Mouse (Mus musculus): ENCODE measurements around the gene Prpf8. TPM values are rescaled to one million over a fixed set of nuclear protein-coding genes. Genes with fewer than 3 reads are reported as not detected.
A peak's percentile ranks its signal among the peaks of the same experiment; 100 is the strongest.

Prpf8 gene
- polyA plus RNA-seq, 1 experiment from 2014 or later = 43.8 TPM

DNA sequence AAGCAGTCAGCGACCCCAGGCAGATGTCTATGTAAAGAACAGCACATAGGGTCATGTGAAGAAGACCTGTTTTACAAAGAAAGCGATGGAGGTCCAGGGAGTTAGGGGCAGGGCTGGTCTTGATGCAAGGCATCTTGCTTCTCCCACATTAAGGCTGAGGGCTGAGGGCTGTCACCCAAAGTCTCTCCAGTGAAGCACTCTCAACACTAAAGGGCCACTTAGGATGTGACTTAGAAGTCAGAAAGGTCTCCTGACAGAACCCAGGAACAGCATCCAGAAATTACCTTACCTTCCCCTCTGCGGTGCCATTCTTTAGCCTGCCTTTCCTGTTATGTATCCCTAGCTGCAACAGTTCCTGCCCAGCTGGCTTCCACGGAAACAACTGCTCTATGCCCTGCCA is 35.0 kb downstream of the Prpf8 start:
- ATAC-seq (ENCODE audit: insufficient read depth, low FRiP score) = no peak
- H3K4me3 ChIP-seq (replicated peaks; ENCODE audit: low read length) = no peak overlapping the region
- 81% methylated on average over 4 of the region's 4 CpGs for WGBS

DNA sequence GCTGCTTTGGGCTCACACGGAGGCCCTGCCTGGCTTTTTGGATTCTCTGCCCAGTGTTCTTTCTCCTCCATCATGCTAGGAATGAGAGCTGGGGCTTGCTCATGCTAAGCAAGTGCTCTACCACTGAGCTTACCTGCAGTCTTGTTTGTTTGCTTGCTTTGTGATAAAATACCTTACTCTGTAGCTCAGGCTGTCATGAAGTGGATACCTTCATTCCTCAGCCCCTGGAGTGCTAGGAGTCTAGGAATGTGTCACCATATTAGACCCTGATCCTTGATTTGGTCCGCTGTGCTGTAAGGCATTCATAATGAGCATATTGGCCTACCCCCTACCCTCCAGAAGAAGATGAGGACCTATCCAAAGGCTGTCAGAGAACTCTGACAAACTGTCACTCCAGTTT is 36.2 kb downstream of the Prpf8 start:
- no peak overlapping the region for H3K4me3 ChIP-seq (replicated peaks; ENCODE audit: low read length)
- WGBS = 81% methylated on average over 2 of the region's 2 CpGs

More for the DNA sequence above, 35.0 kb downstream of the Prpf8 start:
- Histone ChIP-seq H3K36me3 (ENCODE audit: control insufficient read depth, insufficient read depth, low read length) (no peaks in the 10 kb centered on the region), H3K27ac (ENCODE audit: low read length) (no peak overlapping the region), H3K4me2 (ENCODE audit: low read depth, low read length) (no peak overlapping the region), H3K9ac (ENCODE audit: low read length) (no peak overlapping the region), H3K27me3 (ENCODE audit: control insufficient read depth, insufficient read depth, low read length) (no peaks in the 10 kb centered on the region), H3K4me1 (ENCODE audit: control insufficient read depth, insufficient read depth, low read length) (no peaks in the 10 kb centered on the region), H3K9me3 (replicated peaks; ENCODE audit: control insufficient read depth, low read length) (no peaks in the 10 kb centered on the region)

DNA sequence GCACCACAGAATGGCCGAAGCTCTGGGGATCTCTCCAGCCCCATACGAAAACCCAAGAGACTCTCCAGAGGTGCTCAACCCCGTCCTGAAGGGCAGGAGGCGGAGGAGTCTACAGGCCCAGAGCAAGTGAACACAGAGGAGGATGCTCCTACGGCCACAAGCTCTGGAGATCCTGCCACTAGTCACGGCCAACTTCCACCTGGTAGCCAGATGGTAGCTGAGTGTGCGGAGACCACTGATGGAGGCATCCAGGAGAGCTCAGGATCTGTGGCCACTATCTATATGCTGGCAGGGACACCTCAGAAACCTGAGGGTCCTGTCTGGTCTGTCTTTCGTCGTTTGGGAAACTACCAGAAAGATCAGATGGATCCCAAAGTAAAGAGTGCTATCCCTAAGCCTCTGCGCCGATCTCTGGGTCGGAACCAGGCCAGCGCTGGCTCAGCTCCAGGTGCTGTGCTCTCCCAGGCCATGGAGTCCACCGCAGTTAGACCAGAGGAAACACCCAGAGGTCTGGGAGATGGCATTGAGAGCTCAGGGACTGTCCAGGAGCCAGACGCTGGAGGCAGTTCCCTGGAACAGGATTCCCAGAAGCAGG is 39.0 kb downstream of the Prpf8 start:
- Histone ChIP-seq H3K4me3 (replicated peaks; ENCODE audit: low read length) (no peak overlapping the region), H3K27ac (ENCODE audit: low read length) (no peak overlapping the region), H3K4me1 (ENCODE audit: control insufficient read depth, insufficient read depth, low read length) (no peaks in the 10 kb centered on the region), H3K9me3 (replicated peaks; ENCODE audit: control insufficient read depth, low read length) (no peaks in the 10 kb centered on the region), H3K36me3 (ENCODE audit: control insufficient read depth, insufficient read depth, low read length) (no peaks in the 10 kb centered on the region), H3K9ac (ENCODE audit: low read length) (no peak overlapping the region), H3K4me2 (ENCODE audit: low read depth, low read length) (no peak overlapping the region), H3K27me3 (ENCODE audit: control insufficient read depth, insufficient read depth, low read length) (no peaks in the 10 kb centered on the region)
- 85% methylated on average over 15 of the region's 15 CpGs for WGBS
- ATAC-seq (ENCODE audit: insufficient read depth, low FRiP score) = no peak

More for the DNA sequence above, 36.2 kb downstream of the Prpf8 start:
- Histone ChIP-seq H3K9ac (ENCODE audit: low read length) (no peak overlapping the region), H3K4me1 (ENCODE audit: control insufficient read depth, insufficient read depth, low read length) (no peaks in the 10 kb centered on the region), H3K4me2 (ENCODE audit: low read depth, low read length) (no peak overlapping the region), H3K27me3 (ENCODE audit: control insufficient read depth, insufficient read depth, low read length) (no peaks in the 10 kb centered on the region), H3K9me3 (replicated peaks; ENCODE audit: control insufficient read depth, low read length) (no peaks in the 10 kb centered on the region), H3K27ac (ENCODE audit: low read length) (no peak overlapping the region), H3K36me3 (ENCODE audit: control insufficient read depth, insufficient read depth, low read length) (no peaks in the 10 kb centered on the region)
- ATAC-seq (ENCODE audit: insufficient read depth, low FRiP score) = no peak

DNA sequence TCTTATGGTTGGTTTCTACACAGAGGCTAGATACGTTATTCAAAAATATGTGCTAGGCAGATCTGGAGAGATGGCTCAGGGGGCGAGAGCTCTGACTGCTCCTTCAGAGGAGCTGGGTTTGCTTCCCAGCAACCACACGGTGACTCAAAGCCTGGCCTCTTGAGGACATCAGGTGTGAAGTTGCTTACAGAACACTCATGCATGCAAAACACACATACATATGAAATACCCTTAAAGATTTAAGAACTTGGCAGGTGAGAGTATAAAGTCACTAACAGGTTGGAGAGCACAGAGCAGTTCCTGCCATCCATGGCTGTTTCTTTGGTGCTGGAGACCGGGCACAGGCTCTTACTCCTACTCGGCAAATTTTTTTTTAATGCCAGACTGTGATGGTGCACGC is 40.3 kb downstream of the Prpf8 start:
- Histone ChIP-seq H3K9ac (ENCODE audit: low read length) (no peak overlapping the region), H3K4me3 (replicated peaks; ENCODE audit: low read length) (no peak overlapping the region), H3K4me2 (ENCODE audit: low read depth, low read length) (no peak overlapping the region), H3K9me3 (replicated peaks; ENCODE audit: control insufficient read depth, low read length) (no peaks in the 10 kb centered on the region), H3K4me1 (ENCODE audit: control insufficient read depth, insufficient read depth, low read length) (no peaks in the 10 kb centered on the region), H3K27me3 (ENCODE audit: control insufficient read depth, insufficient read depth, low read length) (no peaks in the 10 kb centered on the region), H3K36me3 (ENCODE audit: control insufficient read depth, insufficient read depth, low read length) (no peaks in the 10 kb centered on the region), H3K27ac (ENCODE audit: low read length) (no peak overlapping the region)
- WGBS = 85% methylated on average over 6 of the region's 6 CpGs
- no peak for ATAC-seq (ENCODE audit: insufficient read depth, low FRiP score)

DNA sequence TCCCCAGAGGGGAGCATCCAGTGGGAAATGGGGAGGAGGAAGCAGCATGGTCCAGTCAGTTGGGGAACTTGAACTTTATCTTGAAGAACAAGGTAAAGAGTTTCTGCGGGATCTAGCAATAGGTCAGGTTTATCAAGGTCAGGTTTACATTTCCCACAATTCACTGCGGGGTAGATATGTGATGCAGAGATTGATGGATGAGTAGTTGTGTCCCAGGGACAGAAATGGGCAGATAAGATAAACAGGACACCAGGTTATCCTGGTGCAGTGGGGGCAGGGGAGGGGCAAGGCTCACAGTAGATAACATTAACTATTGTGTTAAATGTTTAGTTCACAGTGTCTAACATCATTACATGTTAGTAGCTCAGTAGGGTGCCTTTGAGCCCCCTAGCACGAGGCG is 43.2 kb downstream of the Prpf8 start:
- ATAC-seq (ENCODE audit: insufficient read depth, low FRiP score) = no peak
- no peaks in the 10 kb centered on the region for H3K36me3 ChIP-seq (ENCODE audit: control insufficient read depth, insufficient read depth, low read length)
- no peaks in the 10 kb centered on the region for H3K27me3 ChIP-seq (ENCODE audit: control insufficient read depth, insufficient read depth, low read length)
- WGBS = 32% methylated on average over 4 of the region's 4 CpGs
- no peak overlapping the region for H3K9ac ChIP-seq (ENCODE audit: low read length)
- H3K4me3 ChIP-seq (replicated peaks; ENCODE audit: low read length) = no peak overlapping the region
- peaks cover 7% of the 10 kb centered on the region; the same call in 1 of the 2 replicates for H3K4me1 ChIP-seq (ENCODE audit: control insufficient read depth, insufficient read depth, low read length)
- H3K27ac ChIP-seq (ENCODE audit: low read length) = no peak overlapping the region
- no peak overlapping the region for H3K4me2 ChIP-seq (ENCODE audit: low read depth, low read length)
- no peaks in the 10 kb centered on the region for H3K9me3 ChIP-seq (replicated peaks; ENCODE audit: control insufficient read depth, low read length)

DNA sequence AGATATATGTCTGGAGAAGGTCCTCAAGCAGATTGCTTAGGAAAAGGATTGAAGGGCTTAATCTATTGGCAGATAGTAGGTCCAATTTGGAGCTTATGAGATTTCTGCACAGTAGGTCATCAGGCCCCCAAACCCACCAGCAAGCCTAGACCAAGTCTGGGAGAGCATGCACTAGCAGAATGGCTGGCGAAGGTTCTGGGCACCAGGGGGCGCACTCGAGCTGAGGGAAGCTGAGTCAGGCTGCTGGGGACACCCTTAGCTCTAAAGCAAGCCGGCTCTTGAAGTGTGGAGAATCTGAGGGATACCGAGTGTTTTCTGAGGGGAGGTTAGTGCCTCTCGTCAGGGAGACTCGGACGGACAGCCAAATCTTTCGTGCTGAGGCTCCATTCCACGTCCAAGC is 43.7 kb downstream of the Prpf8 start:
- Histone ChIP-seq H3K27me3 (ENCODE audit: control insufficient read depth, insufficient read depth, low read length) (no peaks in the 10 kb centered on the region), H3K36me3 (ENCODE audit: control insufficient read depth, insufficient read depth, low read length) (no peaks in the 10 kb centered on the region), H3K9ac (ENCODE audit: low read length) (peak overlapping the region; percentile 75), H3K9me3 (replicated peaks; ENCODE audit: control insufficient read depth, low read length) (no peaks in the 10 kb centered on the region), H3K4me3 (replicated peaks; ENCODE audit: low read length) (peak overlapping the region; percentile 61), H3K4me1 (ENCODE audit: control insufficient read depth, insufficient read depth, low read length) (peaks cover 9% of the 10 kb centered on the region), H3K4me2 (ENCODE audit: low read depth, low read length) (peak overlapping the region; percentile 99), H3K27ac (ENCODE audit: low read length) (no peak overlapping the region)
- ATAC-seq (ENCODE audit: insufficient read depth, low FRiP score) = peak; percentile 71
- WGBS = under 1% methylated on average over 10 of the region's 10 CpGs

DNA sequence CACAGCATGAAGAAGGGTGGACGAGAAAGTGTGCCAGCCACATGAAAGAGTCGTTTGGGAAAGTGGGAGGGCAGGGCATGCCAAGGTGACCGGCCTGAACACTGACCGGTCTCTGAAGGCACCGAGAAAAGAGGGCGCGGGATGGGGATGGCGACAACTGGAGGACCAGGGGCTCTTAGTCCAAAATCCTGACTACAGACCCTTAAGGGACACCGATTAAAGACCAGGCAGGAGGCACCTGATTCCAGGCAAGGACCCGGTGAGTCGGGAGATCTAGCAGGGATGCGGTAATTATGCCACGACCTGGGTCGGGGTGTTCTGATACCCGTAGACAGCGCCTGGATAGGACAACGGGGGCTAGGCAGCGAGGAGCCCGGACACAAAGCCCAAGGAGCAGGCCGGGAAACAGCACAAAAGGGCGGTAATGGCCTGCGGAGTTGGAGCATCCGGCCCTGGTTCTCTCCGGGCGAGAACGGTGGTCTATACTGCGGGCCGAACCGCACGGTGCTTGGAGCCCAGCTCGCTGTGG is 44.3 kb downstream of the Prpf8 start:
- Histone ChIP-seq H3K27me3 (ENCODE audit: control insufficient read depth, insufficient read depth, low read length) (no peaks in the 10 kb centered on the region), H3K4me3 (replicated peaks; ENCODE audit: low read length) (peak overlapping the region; percentile 61), H3K9me3 (replicated peaks; ENCODE audit: control insufficient read depth, low read length) (no peaks in the 10 kb centered on the region), H3K27ac (ENCODE audit: low read length) (peak overlapping the region; percentile 24; the same call in 1 of the 2 replicates), H3K36me3 (ENCODE audit: control insufficient read depth, insufficient read depth, low read length) (no peaks in the 10 kb centered on the region), H3K9ac (ENCODE audit: low read length) (peak overlapping the region; percentile 75), H3K4me1 (ENCODE audit: control insufficient read depth, insufficient read depth, low read length) (peaks cover 11% of the 10 kb centered on the region), H3K4me2 (ENCODE audit: low read depth, low read length) (peak overlapping the region; percentile 99)
- ATAC-seq (ENCODE audit: insufficient read depth, low FRiP score) = peak; percentile 8; the same call in 1 of the 2 replicates
- under 1% methylated on average over 31 of the region's 31 CpGs for WGBS

DNA sequence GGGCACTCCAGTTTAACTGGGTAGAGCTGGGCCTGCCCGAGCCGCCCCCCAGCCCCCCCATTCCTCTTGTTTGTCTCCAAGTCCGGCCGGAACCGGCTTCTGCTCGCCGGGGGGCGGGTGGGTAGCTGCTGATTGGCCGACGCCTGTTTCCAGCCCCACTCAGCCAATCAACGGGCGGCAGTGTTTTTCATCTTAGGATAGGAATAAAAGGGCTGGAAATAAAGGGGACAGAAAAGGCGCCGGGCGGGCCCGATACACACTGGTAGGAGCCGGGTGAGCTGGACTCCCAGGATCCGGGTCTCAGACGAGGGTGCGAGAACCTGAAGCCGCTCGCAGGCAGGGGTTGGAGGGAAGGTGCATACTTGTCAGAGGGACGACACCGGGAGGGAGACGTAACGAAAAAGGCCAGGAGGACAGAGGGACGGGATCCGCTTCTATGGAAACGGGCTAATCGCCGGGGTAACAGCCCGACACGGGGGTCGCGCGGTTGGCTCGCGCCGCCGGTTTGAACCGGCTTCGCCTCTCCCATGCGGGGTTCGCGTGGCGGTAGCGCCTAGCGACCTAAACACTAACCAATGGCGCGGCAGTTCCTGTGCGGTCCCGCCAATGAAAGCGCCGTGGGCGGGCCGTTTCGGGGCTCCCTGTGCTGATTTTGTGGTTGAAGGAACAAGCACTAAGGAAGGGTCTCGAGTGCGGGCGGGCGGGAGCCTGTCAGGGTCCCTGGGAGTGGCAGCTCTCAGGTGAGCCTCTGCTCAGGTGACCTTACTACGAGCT is 45.0 kb downstream of the Prpf8 start, which contains the start of gene Slc43a2:
TSS of gene Slc43a2 (plus strand) at position 226 of the 774 bp plus-strand sequence.
- Histone ChIP-seq H3K9ac (ENCODE audit: low read length) (peak within 1 kb of the TSS; percentile 75), H3K4me1 (ENCODE audit: control insufficient read depth, insufficient read depth, low read length) (peaks cover 11% of the 10 kb centered on the region), H3K27me3 (ENCODE audit: control insufficient read depth, insufficient read depth, low read length) (no peaks in the 10 kb centered on the region), H3K36me3 (ENCODE audit: control insufficient read depth, insufficient read depth, low read length) (no peaks in the 10 kb centered on the region), H3K27ac (ENCODE audit: low read length) (peak within 1 kb of the TSS; percentile 58; the same call in 1 of the 2 replicates), H3K4me3 (replicated peaks; ENCODE audit: low read length) (peak within 1 kb of the TSS; percentile 61), H3K4me2 (ENCODE audit: low read depth, low read length) (peak within 1 kb of the TSS; percentile 99), H3K9me3 (replicated peaks; ENCODE audit: control insufficient read depth, low read length) (no peaks in the 10 kb centered on the region)
- peak; percentile 90 for ATAC-seq (ENCODE audit: insufficient read depth, low FRiP score)
- under 1% methylated on average over 62 of the region's 62 CpGs for WGBS

Measured in stomach, embryonic 16.5 days (tissue).